Mouse (Mus musculus): ENCODE measurements around the gene Eea1. TPM values are rescaled to one million over a fixed set of nuclear protein-coding genes. Genes with fewer than 3 reads are reported as not detected.

Eea1 gene
- total RNA-seq, 1 experiment = 12.4 TPM

- no peak overlapping the region; the same call in 1 of the 2 replicates for H3K27ac ChIP-seq (ENCODE audit: insufficient read depth, low read depth, low read length, poor library complexity, severe bottlenecking)
These were observed 46.2 kb upstream of the Eea1 start for GRCm38 (mm10) chr10:95894036-95894855.

GRCm38 (mm10) chr10:95894856-95895386, 45.5 kb upstream of the Eea1 start:
- peak; percentile 65 for DNase-seq (ENCODE audit: low read depth, low spot score)
- Histone ChIP-seq H3K36me3 (ENCODE audit: control insufficient read depth, insufficient read depth, low read length, poor library complexity, severe bottlenecking) (peaks cover 2% of the 10 kb centered on the region; the same call in 1 of the 2 replicates), H3K9me3 (ENCODE audit: control insufficient read depth, insufficient read depth, low read depth, low read length) (no peaks in the 10 kb centered on the region), H3K4me1 (ENCODE audit: control insufficient read depth in 2 of 2, insufficient read depth in 2 of 2, low read length in 2 of 2, poor library complexity in 1 of 2) (peaks cover 7 to 13% of the 10 kb centered on the region in 2 experiments), H3K27ac (ENCODE audit: insufficient read depth, low read depth, low read length, poor library complexity, severe bottlenecking) (no peak overlapping the region), H3K9ac (ENCODE audit: insufficient read depth, low read depth, low read length, poor library complexity, severe bottlenecking) (no peak overlapping the region; the same call in 1 of the 2 replicates), H3K4me3 (ENCODE audit: insufficient read depth in 1 of 2, low read depth in 1 of 2, low read length in 2 of 2, poor library complexity in 1 of 2, severe bottlenecking in 1 of 2) (peak overlapping the region in 1 of 2 experiments; percentile 39; a peak in 2 of 4 replicates)
- TF ChIP-seq HCFC1 (IDR thresholded peaks at IDR 0.05; ENCODE audit: borderline replicate concordance, insufficient read depth, low read length) = no peak
- TF ChIP-seq MAFK (IDR thresholded peaks at IDR 0.05; ENCODE audit: insufficient read depth, low read depth, low read length) = no peak
- TF ChIP-seq ZNF384 (IDR thresholded peaks at IDR 0.05; ENCODE audit: low read depth, low read length) = peak; percentile 88
- no peak for TF ChIP-seq CHD2 (IDR thresholded peaks at IDR 0.05; ENCODE audit: low read depth, low read length)
- peak; percentile 92 for TF ChIP-seq ZC3H11A (IDR thresholded peaks at IDR 0.05; ENCODE audit: borderline replicate concordance, low read depth, low read length)
- in situ Hi-C loops (cut with MboI; ENCODE audit: low sequenced_read_pairs in 2 of 2, unreplicated experiment in 2 of 2) = loop anchor here (10.0 to 25.0 kb wide), 2 partner anchors 333 to 340 kb away; partner anchors contain the start of gene Nudt4 (in 1 of the 2)

More at GRCm38 (mm10) chr10:95894036-95894855, 46.2 kb upstream of the Eea1 start:
- TF ChIP-seq CHD2 (IDR thresholded peaks at IDR 0.05; ENCODE audit: low read depth, low read length) = no peak
- TF ChIP-seq MAFK (IDR thresholded peaks at IDR 0.05; ENCODE audit: insufficient read depth, low read depth, low read length) = no peak
- no peak for TF ChIP-seq ZC3H11A (IDR thresholded peaks at IDR 0.05; ENCODE audit: borderline replicate concordance, low read depth, low read length)
- TF ChIP-seq ZNF384 (IDR thresholded peaks at IDR 0.05; ENCODE audit: low read depth, low read length) = no peak
- no peak for TF ChIP-seq HCFC1 (IDR thresholded peaks at IDR 0.05; ENCODE audit: borderline replicate concordance, insufficient read depth, low read length)
- Histone ChIP-seq H3K36me3 (ENCODE audit: control insufficient read depth, insufficient read depth, low read length, poor library complexity, severe bottlenecking) (peaks cover 3% of the 10 kb centered on the region; the same call in 1 of the 2 replicates), H3K4me1 (ENCODE audit: control insufficient read depth in 2 of 2, insufficient read depth in 2 of 2, low read length in 2 of 2, poor library complexity in 1 of 2) (peaks cover 7 to 13% of the 10 kb centered on the region in 2 experiments), H3K9me3 (ENCODE audit: control insufficient read depth, insufficient read depth, low read depth, low read length) (no peaks in the 10 kb centered on the region), H3K9ac (ENCODE audit: insufficient read depth, low read depth, low read length, poor library complexity, severe bottlenecking) (peak overlapping the region; percentile 51; the same call in 1 of the 2 replicates), H3K4me3 (ENCODE audit: insufficient read depth in 1 of 2, low read depth in 1 of 2, low read length in 2 of 2, poor library complexity in 1 of 2, severe bottlenecking in 1 of 2) (peak overlapping the region; percentile 35 to 39)
- DNase-seq (ENCODE audit: low read depth, low spot score) = no peak
- in situ Hi-C loops (cut with MboI; ENCODE audit: low sequenced_read_pairs in 2 of 2, unreplicated experiment in 2 of 2) = loop anchor here (10.0 to 25.0 kb wide), 2 partner anchors 332 to 339 kb away; partner anchors contain the start of gene Nudt4 (in 1 of the 2)

- H3K36me3 ChIP-seq (ENCODE audit: control insufficient read depth, insufficient read depth, low read length, poor library complexity, severe bottlenecking) = no peaks in the 10 kb centered on the region
- no peak overlapping the region for H3K27ac ChIP-seq (ENCODE audit: insufficient read depth, low read depth, low read length, poor library complexity, severe bottlenecking)
- DNase-seq (ENCODE audit: low read depth, low spot score) = no peak
- peaks cover 7% of the 10 kb centered on the region in 2 experiments for H3K4me1 ChIP-seq (ENCODE audit: control insufficient read depth in 2 of 2, insufficient read depth in 2 of 2, low read length in 2 of 2, poor library complexity in 1 of 2)
- H3K4me3 ChIP-seq (ENCODE audit: insufficient read depth in 1 of 2, low read depth in 1 of 2, low read length in 2 of 2, poor library complexity in 1 of 2, severe bottlenecking in 1 of 2) = no peak overlapping the region
- no peak overlapping the region for H3K9ac ChIP-seq (ENCODE audit: insufficient read depth, low read depth, low read length, poor library complexity, severe bottlenecking)
- H3K9me3 ChIP-seq (ENCODE audit: control insufficient read depth, insufficient read depth, low read depth, low read length) = no peaks in the 10 kb centered on the region
- in situ Hi-C loops (cut with MboI; ENCODE audit: low sequenced_read_pairs in 2 of 2, unreplicated experiment in 2 of 2) = loop anchor here (10.0 to 25.0 kb wide), 2 partner anchors 336 to 344 kb away; partner anchors contain the start of gene Nudt4 (in 1 of the 2)
- TF ChIP-seq MAFK (IDR thresholded peaks at IDR 0.05; ENCODE audit: insufficient read depth, low read depth, low read length) = no peak
- TF ChIP-seq ZC3H11A (IDR thresholded peaks at IDR 0.05; ENCODE audit: borderline replicate concordance, low read depth, low read length) = peak; percentile 84; the same call in 1 of the 2 replicates
These were observed 41.8 kb upstream of the Eea1 start for GRCm38 (mm10) chr10:95898471-95899154.

GRCm38 (mm10) chr10:95904668-95905067, 35.8 kb upstream of the Eea1 start:
- TF ChIP-seq CHD2 (IDR thresholded peaks at IDR 0.05; ENCODE audit: low read depth, low read length) (no peak), MAFK (IDR thresholded peaks at IDR 0.05; ENCODE audit: insufficient read depth, low read depth, low read length) (no peak), HCFC1 (IDR thresholded peaks at IDR 0.05; ENCODE audit: borderline replicate concordance, insufficient read depth, low read length) (no peak), ZC3H11A (IDR thresholded peaks at IDR 0.05; ENCODE audit: borderline replicate concordance, low read depth, low read length) (no peak), ZNF384 (IDR thresholded peaks at IDR 0.05; ENCODE audit: low read depth, low read length) (no peak)
- in situ Hi-C loops (cut with MboI; ENCODE audit: low sequenced_read_pairs in 2 of 2, unreplicated experiment in 2 of 2) = no loop called here
- Histone ChIP-seq H3K9ac (ENCODE audit: insufficient read depth, low read depth, low read length, poor library complexity, severe bottlenecking) (no peak overlapping the region), H3K9me3 (ENCODE audit: control insufficient read depth, insufficient read depth, low read depth, low read length) (no peaks in the 10 kb centered on the region), H3K4me1 (ENCODE audit: control insufficient read depth in 2 of 2, insufficient read depth in 2 of 2, low read length in 2 of 2, poor library complexity in 1 of 2) (no peaks in the 10 kb centered on the region), H3K36me3 (ENCODE audit: control insufficient read depth, insufficient read depth, low read length, poor library complexity, severe bottlenecking) (no peaks in the 10 kb centered on the region), H3K27ac (ENCODE audit: insufficient read depth, low read depth, low read length, poor library complexity, severe bottlenecking) (no peak overlapping the region), H3K4me3 (ENCODE audit: insufficient read depth in 1 of 2, low read depth in 1 of 2, low read length in 2 of 2, poor library complexity in 1 of 2, severe bottlenecking in 1 of 2) (no peak overlapping the region)
- no peak for DNase-seq (ENCODE audit: low read depth, low spot score)

Data from ES-E14 (cell line).